Mouse (Mus musculus) embryo, embryonic 11 days (tissue): Measurements from ENCODE around the gene Olfr59.

Experiments
- DNase-seq: peaks from one replicate; pipeline ENCODE4 v3.0.0-alpha.2; 2015

The Olfr59 gene

DNA sequence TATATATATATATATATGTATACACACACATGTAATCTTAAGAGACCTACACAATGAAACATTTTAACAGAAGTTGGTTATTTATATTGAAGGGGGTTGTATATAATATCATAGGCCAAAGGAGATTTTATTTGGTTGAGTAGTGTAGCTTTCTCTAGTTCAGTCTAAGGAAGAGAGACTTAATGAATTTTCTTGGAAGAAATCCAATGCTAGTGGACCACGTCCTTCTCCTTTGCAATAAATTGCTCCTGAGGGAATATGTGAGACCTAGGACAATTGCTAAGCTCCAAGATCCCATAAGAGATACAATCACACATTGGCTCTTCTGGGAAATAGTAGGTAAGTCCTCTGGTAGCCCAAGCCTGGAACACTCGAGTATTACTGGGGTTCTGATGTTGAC, at the start of gene Olfr59:
Olfr59 (plus strand) TSS at position 301 of the 400 bp plus-strand sequence.
- no peak for DNase-seq

- no peak for DNase-seq
Measured at GRCm38 (mm10) chr11:74241201-74241600, 42.3 kb upstream of the Olfr59 start.

DNA sequence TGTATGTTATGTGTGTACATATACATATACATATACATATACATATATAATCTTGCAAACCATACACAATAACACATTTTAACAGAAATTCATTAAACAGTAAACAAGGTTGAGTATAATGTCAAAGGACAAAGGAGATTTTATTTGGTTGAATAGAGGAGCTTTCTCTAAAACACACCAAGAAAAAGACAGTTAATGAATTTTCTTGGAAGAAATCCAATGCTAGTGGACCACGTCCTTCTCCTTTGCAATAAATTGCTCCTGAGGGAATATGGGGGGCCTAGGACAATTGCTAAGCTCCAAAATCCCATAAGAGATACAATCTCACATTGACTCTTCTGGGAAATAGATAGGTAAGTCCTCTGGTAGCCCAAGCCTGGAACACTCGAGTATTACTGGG, 24.0 kb upstream of the Olfr59 start, which contains the start of gene Olfr406:
Olfr406 (plus strand) TSS at position 301 of the 400 bp plus-strand sequence.
- DNase-seq, result no peak

DNA sequence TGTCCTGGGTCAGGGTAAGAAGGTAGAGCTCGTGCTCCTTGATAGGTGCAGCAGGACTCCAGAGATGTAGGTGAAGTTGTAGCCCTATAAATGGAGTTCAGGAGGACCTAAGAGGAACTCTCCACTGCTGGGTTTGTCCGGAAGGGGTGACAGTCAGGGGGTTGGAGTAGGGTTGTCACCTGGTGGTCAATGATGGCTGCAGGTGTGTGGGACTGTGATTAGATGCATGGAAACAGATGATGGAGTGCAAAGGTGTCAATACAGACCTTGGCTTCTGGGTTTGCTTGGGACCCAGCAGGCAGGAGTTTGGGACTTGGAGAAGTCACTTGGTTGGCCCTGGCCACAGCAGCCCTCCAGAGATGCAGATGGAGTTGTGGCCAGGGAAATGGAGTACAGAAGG, 3.7 kb downstream of the Olfr59 start:
- no peak for DNase-seq

DNA sequence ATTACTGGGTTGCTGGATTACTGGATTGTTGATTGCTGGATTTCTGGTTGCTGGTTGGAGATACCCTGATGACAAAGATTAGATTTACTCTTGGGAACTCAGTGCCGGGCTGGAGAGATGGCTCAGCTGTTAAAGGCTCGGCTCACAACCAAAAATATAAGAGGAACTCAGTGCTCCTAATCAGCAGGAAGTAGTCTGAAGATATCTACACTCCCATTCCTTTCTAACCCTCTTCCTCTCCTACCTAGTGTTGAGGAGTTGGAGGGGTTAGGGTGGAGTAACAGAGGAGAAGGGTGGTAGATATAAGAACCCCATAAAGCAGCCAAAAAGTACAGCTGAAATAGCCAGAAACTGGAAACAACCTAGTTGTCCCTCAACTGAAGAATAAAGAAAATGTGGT, 42.5 kb downstream of the Olfr59 start:
- DNase-seq, result no peak

GRCm38 (mm10) chr11:74328781-74329180, 45.2 kb downstream of the Olfr59 start:
- DNase-seq, result no peak

DNA sequence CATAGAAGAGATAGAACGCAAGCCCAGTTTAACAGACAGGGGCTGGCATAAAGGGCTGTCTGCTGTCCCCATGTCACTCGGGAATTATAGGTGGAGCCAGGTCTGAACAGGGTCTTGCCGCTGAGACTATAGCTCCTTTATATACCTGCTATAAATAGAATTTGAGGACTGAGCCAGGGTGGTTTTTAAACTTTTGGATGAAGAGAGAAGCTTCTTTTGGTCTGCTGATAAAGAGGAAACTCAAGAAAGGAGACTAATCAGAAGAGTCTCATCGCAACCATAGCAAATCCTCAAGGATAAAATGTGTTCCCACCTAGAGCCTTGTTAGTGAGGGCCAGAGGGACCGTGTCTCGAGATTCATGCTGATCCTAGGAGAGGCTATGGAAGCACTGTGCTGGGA, 54.4 kb downstream of the Olfr59 start, which contains the start of gene Olfr410:
Olfr410 (minus strand) TSS at position 101 of the 400 bp plus-strand sequence.
- DNase-seq, result no peak
